Mouse (Mus musculus): Measurements from ENCODE around the gene Slc20a1.

- no peak for TF ChIP-seq POLR2A (IDR thresholded peaks at IDR 0.05; ENCODE audit: low read depth, low read length)
- TF ChIP-seq CTCF (conservative IDR thresholded peaks at IDR 0.05; ENCODE audit: insufficient read depth, insufficient read length, low read depth, low read length) = no peak
Measured at GRCm38 (mm10) chr2:129184853-129185252, 13.7 kb upstream of the Slc20a1 start.

All from kidney, adult 2 months (tissue).